Mouse (Mus musculus) MEL (cell line): ENCODE data around the gene Mxra7. TPM values are rescaled to one million over a fixed set of nuclear protein-coding genes. Genes with fewer than 3 reads are reported as not detected.

ENCODE experiments used
- DNase-seq: peaks from one replicate; pipeline ENCODE4 v3.0.0; 2011; ENCODE audit warnings: low read depth, low spot score
- H3K27ac ChIP-seq: 2 replicates; pipeline ENCODE4 v1.5.1; 2012; ENCODE audit warnings: low read depth, mild to moderate bottlenecking, control low read depth, low read length, moderate library complexity; ENCODE audit not compliant: control insufficient read depth
- H3K27me3 ChIP-seq, 2 experiments: fragments of 150-350 bp in 1 of 2; sonication (generic) in 1 of 2; 2 replicates each; pipeline ENCODE4 v1.6.1; 2012; ENCODE audit warnings: low read length in 2 of 2, mild to moderate bottlenecking in 2 of 2, improper control_type of control experiment in 1 of 2, moderate library complexity in 1 of 2; ENCODE audit not compliant: insufficient read depth in 2 of 2, control insufficient read depth in 1 of 2
- H3K36me3 ChIP-seq, 2 experiments: 2 replicates each; pipeline ENCODE4 v1.6.1; 2012 to 2014; ENCODE audit warnings: low read length in 2 of 2, improper control_type of control experiment in 1 of 2, inconsistent platforms in 1 of 2, mild to moderate bottlenecking in 1 of 2; ENCODE audit not compliant: insufficient read depth in 2 of 2, control insufficient read depth in 1 of 2
- H3K4me1 ChIP-seq, 2 experiments: fragments of 150-350 bp in 1 of 2; sonication (generic) in 1 of 2; 2 replicates each; pipeline ENCODE4 v1.6.1; 2012; ENCODE audit warnings: low read length in 2 of 2, improper control_type of control experiment in 1 of 2, mild to moderate bottlenecking in 1 of 2; ENCODE audit not compliant: insufficient read depth in 2 of 2, control insufficient read depth in 1 of 2
- H3K4me3 ChIP-seq, 2 experiments: fragments of 150-350 bp in 1 of 2; sonication (generic) in 1 of 2; 2 replicates each; pipeline ENCODE4 v1.5.1; 2012; ENCODE audit warnings: low read depth in 2 of 2, low read length in 2 of 2, mild to moderate bottlenecking in 2 of 2, moderate library complexity in 2 of 2, control low read depth in 1 of 2, improper control_type of control experiment in 1 of 2; ENCODE audit not compliant: control insufficient read depth in 1 of 2, insufficient read depth in 1 of 2
- H3K79me2 ChIP-seq: 2 replicates; pipeline ENCODE4 v1.6.1; 2012; ENCODE audit warnings: mild to moderate bottlenecking, low read length, moderate library complexity; ENCODE audit not compliant: control insufficient read depth, poor library complexity, insufficient read depth
- H3K9ac ChIP-seq: 2 replicates; pipeline ENCODE4 v1.6.1; 2012; ENCODE audit warnings: low read depth, mild to moderate bottlenecking, control low read depth, low read length, moderate library complexity; ENCODE audit not compliant: control insufficient read depth, poor library complexity, severe bottlenecking
- H3K9me3 ChIP-seq: fragments of 150-350 bp; sonication (generic); replicated peaks from 2 replicates; pipeline ENCODE4 v1.6.1; 2012; ENCODE audit warnings: mild to moderate bottlenecking, low read length, improper control_type of control experiment, moderate library complexity; ENCODE audit not compliant: insufficient read depth
- BHLHE40 ChIP-seq: IDR thresholded peaks from 2 replicates; pipeline ENCODE4 v1.6.1; 2012; ENCODE audit warnings: low read depth, mild to moderate bottlenecking, inconsistent platforms, low read length, improper control_type of control experiment, borderline replicate concordance
- CHD1 ChIP-seq: IDR thresholded peaks from 2 replicates; pipeline ENCODE4 v1.6.1; 2012; ENCODE audit warnings: low read depth, mild to moderate bottlenecking, inconsistent platforms, low read length, improper control_type of control experiment
- CHD2 ChIP-seq: IDR thresholded peaks from 2 replicates; pipeline ENCODE4 v1.6.1; 2011; ENCODE audit warnings: low read length, improper control_type of control experiment
- CTCF ChIP-seq, 3 experiments: IDR thresholded peaks in 2 of 3; conservative IDR thresholded peaks in 1 of 3; 2 replicates each; pipeline ENCODE4 v1.5.1; 2011 to 2012; ENCODE audit warnings: low read length in 3 of 3, low read depth in 2 of 3, mild to moderate bottlenecking in 2 of 3, improper control_type of control experiment in 1 of 3, inconsistent platforms in 1 of 3, mixed read lengths in 1 of 3, moderate library complexity in 1 of 3; ENCODE audit not compliant: control insufficient read depth in 1 of 3, insufficient read depth in 1 of 3, poor library complexity in 1 of 3, severe bottlenecking in 1 of 3
- ELF1 ChIP-seq: IDR thresholded peaks from 2 replicates; pipeline ENCODE4 v1.6.1; 2014; ENCODE audit warnings: low read depth, mild to moderate bottlenecking, inconsistent platforms, low read length, improper control_type of control experiment, moderate library complexity
- EP300 ChIP-seq, 2 experiments: IDR thresholded peaks; 2 replicates each; pipeline ENCODE4 v1.6.1; 2011; ENCODE audit warnings: improper control_type of control experiment in 2 of 2, low read length in 2 of 2, low read depth in 1 of 2, mild to moderate bottlenecking in 1 of 2
- ETS1 ChIP-seq: IDR thresholded peaks from 2 replicates; pipeline ENCODE4 v1.6.1; 2012; ENCODE audit warnings: low read depth, mild to moderate bottlenecking, inconsistent platforms, low read length, improper control_type of control experiment, moderate library complexity
- GABPA ChIP-seq: IDR thresholded peaks from 2 replicates; pipeline ENCODE4 v1.6.1; 2012; ENCODE audit warnings: low read depth, mild to moderate bottlenecking, inconsistent platforms, low read length, improper control_type of control experiment, moderate library complexity
- HCFC1 ChIP-seq: IDR thresholded peaks from 2 replicates; pipeline ENCODE4 v1.6.1; 2012; ENCODE audit warnings: low read depth, mild to moderate bottlenecking, inconsistent platforms, low read length, improper control_type of control experiment, moderate library complexity
- JUND ChIP-seq: IDR thresholded peaks from 2 replicates; pipeline ENCODE4 v1.6.1; 2011; ENCODE audit warnings: low read depth, mild to moderate bottlenecking, improper control_type of control experiment, low read length
- MAFK ChIP-seq: IDR thresholded peaks from 2 replicates; pipeline ENCODE4 v1.6.1; 2011; ENCODE audit warnings: low read depth, mild to moderate bottlenecking, low read length, improper control_type of control experiment, borderline replicate concordance
- NRF1 ChIP-seq: IDR thresholded peaks from 2 replicates; pipeline ENCODE4 v1.6.1; 2014; ENCODE audit warnings: low read depth, mild to moderate bottlenecking, inconsistent platforms, low read length, improper control_type of control experiment, moderate library complexity; ENCODE audit not compliant: poor library complexity, insufficient read depth, severe bottlenecking
- POLR2A ChIP-seq, 2 experiments: IDR thresholded peaks; 2 replicates each; pipeline ENCODE4 v1.6.1; 2011 to 2012; ENCODE audit warnings: low read length in 2 of 2, mild to moderate bottlenecking in 2 of 2, control low read depth in 1 of 2, improper control_type of control experiment in 1 of 2, low read depth in 1 of 2, moderate library complexity in 1 of 2; ENCODE audit not compliant: control insufficient read depth in 1 of 2, insufficient read depth in 1 of 2, poor library complexity in 1 of 2
- POLR2AphosphoS2 ChIP-seq: IDR thresholded peaks from 2 replicates; pipeline ENCODE4 v1.6.1; 2011; ENCODE audit warnings: low read length, improper control_type of control experiment
- RAD21 ChIP-seq: IDR thresholded peaks from 2 replicates; pipeline ENCODE4 v1.6.1; 2011; ENCODE audit warnings: mild to moderate bottlenecking, low read depth, low read length, improper control_type of control experiment
- RCOR1 ChIP-seq: IDR thresholded peaks from 2 replicates; pipeline ENCODE4 v1.6.1; 2012; ENCODE audit warnings: low read depth, mild to moderate bottlenecking, inconsistent platforms, low read length, improper control_type of control experiment
- SMC3 ChIP-seq: IDR thresholded peaks from 2 replicates; pipeline ENCODE4 v1.6.1; 2011; ENCODE audit warnings: low read depth, low read length, improper control_type of control experiment
- TBP ChIP-seq: IDR thresholded peaks from 2 replicates; pipeline ENCODE4 v1.8.0; 2011; ENCODE audit warnings: low read depth, low read length, improper control_type of control experiment
- TCF12 ChIP-seq: IDR thresholded peaks from 2 replicates; pipeline ENCODE4 v1.6.1; 2014; ENCODE audit warnings: low read depth, mild to moderate bottlenecking, inconsistent platforms, low read length, improper control_type of control experiment, moderate library complexity
- UBTF ChIP-seq: IDR thresholded peaks from 2 replicates; pipeline ENCODE4 v1.6.1; 2012; ENCODE audit warnings: low read depth, mild to moderate bottlenecking, inconsistent platforms, low read length, improper control_type of control experiment, moderate library complexity, borderline replicate concordance; ENCODE audit not compliant: insufficient read depth
- USF2 ChIP-seq, 2 experiments: IDR thresholded peaks; 2 replicates each; pipeline ENCODE4 v1.6.1; 2011 to 2012; ENCODE audit warnings: improper control_type of control experiment in 2 of 2, low read length in 2 of 2, borderline replicate concordance in 1 of 2, inconsistent platforms in 1 of 2, low read depth in 1 of 2, mild to moderate bottlenecking in 1 of 2; ENCODE audit not compliant: insufficient read depth in 1 of 2
- ZKSCAN1 ChIP-seq: IDR thresholded peaks from 2 replicates; pipeline ENCODE4 v1.6.1; 2012; ENCODE audit warnings: low read depth, mild to moderate bottlenecking, inconsistent platforms, low read length, improper control_type of control experiment, moderate library complexity
- ZNF384 ChIP-seq: IDR thresholded peaks from 2 replicates; pipeline ENCODE4 v1.6.1; 2012; ENCODE audit warnings: low read depth, mild to moderate bottlenecking, inconsistent platforms, low read length, improper control_type of control experiment
- polyA plus RNA-seq, 2 experiments: library from polyadenylated mRNA; stranded (reverse) in 1 of 2; unstranded in 1 of 2; fragments of >175 nt in 1 of 2; fragments of >200 nt in 1 of 2; gene quantifications; 2 replicates each; pipeline versions ENCODE4 v1.2.1 to v1.2.4; 2012; ENCODE audit warnings: low replicate concordance in 2 of 2, low read depth in 1 of 2; ENCODE audit not compliant: insufficient read length in 2 of 2, insufficient read depth in 1 of 2, missing spikeins in 1 of 2
- total RNA-seq: library from RNA; depleted of rRNA; stranded (reverse); fragments of 300-350 nt; gene quantifications from 2 replicates; pipeline ENCODE4 v1.2.3, GENCODE M21; 2012

Mxra7 gene
- total and polyA plus RNA-seq, 3 experiments: 2.7 to 9.3 TPM; not detected in 1

GRCm38 (mm10) chr11:116782737-116783145 lies 45.1 kb downstream of the Mxra7 start (continued):
- TF ChIP-seq MAFK (no peak), ZKSCAN1 (no peak), GABPA (no peak), EP300 (IDR thresholded peaks at IDR 0.05; ENCODE audit: low read depth in 1 of 2, low read length in 2 of 2) (peak; percentile 81 to 91), RCOR1 (peak; percentile 89), CHD1 (no peak), TBP (peak; percentile 66), POLR2A (IDR thresholded peaks at IDR 0.05; ENCODE audit: control insufficient read depth in 1 of 2, insufficient read depth in 1 of 2, low read depth in 1 of 2, low read length in 2 of 2, poor library complexity in 1 of 2) (peak in 1 of 2 experiments; percentile 40; a peak in 1 of 4 replicates), NRF1 (no peak), JUND (no peak), CHD2 (no peak; the same call in 1 of the 2 replicates), SMC3 (peak; percentile 27), HCFC1 (peak; percentile 58; the same call in 1 of the 2 replicates), CTCF (IDR thresholded peaks at IDR 0.05 in 2 of 3, conservative IDR thresholded peaks at IDR 0.05 in 1 of 3; ENCODE audit: control insufficient read depth in 1 of 3, insufficient read depth in 1 of 3, low read depth in 2 of 3, low read length in 3 of 3, poor library complexity in 1 of 3, severe bottlenecking in 1 of 3) (peak; percentile 43 to 65 (median 60)), ZNF384 (no peak), POLR2AphosphoS2 (no peak; the same call in 1 of the 2 replicates), BHLHE40 (peak; percentile 79), ELF1 (peak; percentile 38; the same call in 1 of the 2 replicates), ETS1 (peak; percentile 96), UBTF (no peak), RAD21 (no peak)

- no peak within 1 kb of the TSS for H3K4me3 ChIP-seq
- H3K4me1 ChIP-seq: 0 out of 4 replicates have a peak, but pooled peaks cover 0 to 2% of the 10 kb centered on the region in 2 experiments
- no peaks in the 10 kb centered on the region for H3K36me3 ChIP-seq
- TF ChIP-seq ZNF384: no peak
- 0 out of 2 replicates have a peak, but pooled peaks have one; percentile 13 for TF ChIP-seq TCF12
- TF ChIP-seq USF2 (IDR thresholded peaks at IDR 0.05; ENCODE audit: borderline replicate concordance in 1 of 2, insufficient read depth in 1 of 2, low read depth in 1 of 2, low read length in 2 of 2): no peak
- TF ChIP-seq, all 39 proteins: peak for 1
- Histone ChIP-seq H3K27me3 (no peaks in the 10 kb centered on the region), H3K27ac (no peak within 1 kb of the TSS), H3K9me3 (no peaks in the 10 kb centered on the region), H3K79me2 (no peaks in the 10 kb centered on the region), H3K9ac (no peak within 1 kb of the TSS)
- DNase-seq: peak; percentile 33
These were observed 52.4 kb downstream of the Mxra7 start, which contains the start of gene St6galnac1 for GRCm38 (mm10) chr11:116775407-116775806. St6galnac1 (minus strand) TSS chr11:116775507.
